Mouse (Mus musculus) midbrain, postnatal 0 days (tissue): ENCODE measurements around the gene Dap. TPM values are rescaled to one million over a fixed set of nuclear protein-coding genes. Genes with fewer than 3 reads are reported as not detected.

Experiments used
- ATAC-seq: fragments of 200-750 bp; cut with Nextera tagmentation; 2 replicates; pipeline ENCODE4 v1.8.0; 2017; ENCODE audit warnings: moderate number of reproducible peaks, mild to moderate bottlenecking, moderate TSS enrichment, moderate library complexity; ENCODE audit not compliant: low FRiP score
- DNase-seq: peaks from one replicate; pipeline ENCODE4 v3.0.0-alpha.2; 2015; ENCODE audit warnings: low spot score
- H3K27ac ChIP-seq: fragments of 300-500 bp; sonication (generic); 2 replicates; pipeline ENCODE4 v1.5.1; 2014; ENCODE audit warnings: low read depth, mild to moderate bottlenecking, low read length, mixed read lengths
- H3K27me3 ChIP-seq: fragments of 300-500 bp; sonication (generic); 2 replicates; pipeline ENCODE4 v1.6.1; 2014; ENCODE audit warnings: low read length, control low read depth, mixed read lengths; ENCODE audit not compliant: insufficient read depth
- H3K36me3 ChIP-seq: fragments of 300-500 bp; sonication (generic); 2 replicates; pipeline ENCODE4 v1.6.1; 2014; ENCODE audit warnings: low read length, control low read depth, mixed read lengths; ENCODE audit not compliant: insufficient read depth
- H3K4me1 ChIP-seq: fragments of 300-500 bp; sonication (generic); 2 replicates; pipeline ENCODE4 v1.6.1; 2014; ENCODE audit warnings: mild to moderate bottlenecking, control low read depth, antibody characterized with exemption, low read length, mixed read lengths; ENCODE audit not compliant: insufficient read depth
- H3K4me2 ChIP-seq: fragments of 300-500 bp; sonication (generic); 2 replicates; pipeline ENCODE4 v1.6.1; 2014; ENCODE audit warnings: low read depth, mild to moderate bottlenecking, low read length, mixed read lengths; ENCODE audit not compliant: poor library complexity, severe bottlenecking
- H3K4me3 ChIP-seq: fragments of 300-500 bp; sonication (generic); 2 replicates; pipeline ENCODE4 v1.5.1; 2014; ENCODE audit warnings: low read depth, mild to moderate bottlenecking, low read length, moderate library complexity
- H3K9ac ChIP-seq: fragments of 300-500 bp; sonication (generic); replicated peaks from 2 replicates; pipeline ENCODE4 v1.6.1; 2014; ENCODE audit warnings: mild to moderate bottlenecking, low read length, moderate library complexity, mixed read lengths; ENCODE audit not compliant: poor library complexity, severe bottlenecking
- H3K9me3 ChIP-seq: fragments of 300-500 bp; sonication (generic); 2 replicates; pipeline ENCODE4 v1.6.1; 2016; ENCODE audit warnings: low read length, control low read depth
- CTCF ChIP-seq: IDR thresholded peaks from 2 replicates; pipeline ENCODE4 v1.5.1; 2016; ENCODE audit warnings: antibody characterized with exemption, mild to moderate bottlenecking
- WGBS: fragments of 180-500 bp; shearing (Covaris S2); extraction: QIAGEN DNeasy Blood & Tissue Kit; methylation state at CpG from one replicate; pipeline ENCODE4 v1.1.7; 2014; 5-methylcytosine and 5-hydroxymethylcytosine counted together
- polyA plus RNA-seq: library from polyadenylated mRNA; unstranded; fragments of >200 nt; fragmentation: Nextera tagmentation; extraction: Ambion mirVana; gene quantifications from 2 replicates; pipeline ENCODE4 v1.2.1, GENCODE M21; 2015
- total RNA-seq: library from RNA; depleted of rRNA; stranded (reverse); fragments of >200 nt; gene quantifications from 2 replicates; pipeline ENCODE4 v1.2.3, GENCODE M21; 2014

The Dap gene
- total and polyA plus RNA-seq, 2 experiments from 2014 or later, result 22.1 to 26.1 TPM

- no peaks in the 10 kb centered on the region for H3K36me3 ChIP-seq
- 94% methylated on average over 9 of the region's 9 CpGs for WGBS
- no peak overlapping the region for H3K4me3 ChIP-seq
- DNase-seq, result no peak
- H3K4me2 ChIP-seq, result no peak overlapping the region
- no peak for TF ChIP-seq CTCF
- no peaks in the 10 kb centered on the region for H3K27me3 ChIP-seq
- H3K9ac ChIP-seq, result no peak overlapping the region
- no peaks in the 10 kb centered on the region for H3K9me3 ChIP-seq
- no peak for ATAC-seq
- no peaks in the 10 kb centered on the region for H3K4me1 ChIP-seq
- H3K27ac ChIP-seq, result no peak overlapping the region
These were observed 11.9 kb downstream of the Dap start for GRCm38 (mm10) chr15:31235794-31236548.

- ATAC-seq (no peak), DNase-seq (no peak)
- no peak overlapping the region for H3K9ac ChIP-seq
- H3K27ac ChIP-seq, result no peak overlapping the region
- no peaks in the 10 kb centered on the region for H3K36me3 ChIP-seq
- no peaks in the 10 kb centered on the region for H3K4me1 ChIP-seq
- TF ChIP-seq CTCF, result no peak
- no peaks in the 10 kb centered on the region for H3K27me3 ChIP-seq
- H3K4me3 ChIP-seq, result no peak overlapping the region
- 90% methylated on average over 9 of the region's 9 CpGs for WGBS
- no peak overlapping the region for H3K4me2 ChIP-seq
- no peaks in the 10 kb centered on the region for H3K9me3 ChIP-seq
These were observed 12.4 kb downstream of the Dap start for GRCm38 (mm10) chr15:31236549-31236907.

- Histone ChIP-seq H3K4me3 (no peak overlapping the region), H3K27me3 (no peaks in the 10 kb centered on the region), H3K4me1 (no peaks in the 10 kb centered on the region), H3K4me2 (no peak overlapping the region), H3K9me3 (peaks cover 6% of the 10 kb centered on the region; the same call in 1 of the 2 replicates), H3K27ac (no peak overlapping the region), H3K36me3 (no peaks in the 10 kb centered on the region), H3K9ac (no peak overlapping the region)
- TF ChIP-seq CTCF, result no peak
- WGBS, result 88% methylated on average over 11 of the region's 11 CpGs
- ATAC-seq, result no peak
- no peak for DNase-seq
These were observed 13.3 kb downstream of the Dap start for GRCm38 (mm10) chr15:31237368-31237767.

GRCm38 (mm10) chr15:31237898-31238297 lies 13.8 kb downstream of the Dap start:
- Histone ChIP-seq H3K4me3 (no peak overlapping the region), H3K9ac (no peak overlapping the region), H3K9me3 (peaks cover 6% of the 10 kb centered on the region; the same call in 1 of the 2 replicates), H3K4me1 (no peaks in the 10 kb centered on the region), H3K4me2 (no peak overlapping the region), H3K36me3 (no peaks in the 10 kb centered on the region), H3K27ac (no peak overlapping the region), H3K27me3 (no peaks in the 10 kb centered on the region)
- DNase-seq (no peak), ATAC-seq (no peak)
- WGBS, result 72% methylated on average over 5 of the region's 5 CpGs
- no peak for TF ChIP-seq CTCF

GRCm38 (mm10) chr15:31238611-31239010 lies 14.5 kb downstream of the Dap start:
- no peak for TF ChIP-seq CTCF
- Histone ChIP-seq H3K9ac (no peak overlapping the region), H3K36me3 (no peaks in the 10 kb centered on the region), H3K27ac (no peak overlapping the region), H3K4me1 (no peaks in the 10 kb centered on the region), H3K4me3 (no peak overlapping the region), H3K9me3 (peaks cover 6% of the 10 kb centered on the region; the same call in 1 of the 2 replicates), H3K27me3 (no peaks in the 10 kb centered on the region), H3K4me2 (no peak overlapping the region)
- 80% methylated on average over 11 of the region's 11 CpGs for WGBS
- DNase-seq (no peak), ATAC-seq (no peak)

- Histone ChIP-seq H3K27me3 (no peaks in the 10 kb centered on the region), H3K4me1 (no peaks in the 10 kb centered on the region), H3K9me3 (peaks cover 6% of the 10 kb centered on the region; the same call in 1 of the 2 replicates), H3K27ac (no peak overlapping the region), H3K4me2 (no peak overlapping the region), H3K36me3 (no peaks in the 10 kb centered on the region), H3K9ac (no peak overlapping the region), H3K4me3 (no peak overlapping the region)
- ATAC-seq, result no peak
- 82% methylated on average over 13 of the region's 13 CpGs for WGBS
- no peak for DNase-seq
- TF ChIP-seq CTCF, result no peak
These were observed 15.6 kb downstream of the Dap start for GRCm38 (mm10) chr15:31239713-31240112.
